Mouse (Mus musculus) ES-E14 (cell line): ENCODE results near the gene Igf2bp3.

Experiments used
- CHD2 ChIP-seq: IDR thresholded peaks from 2 replicates; pipeline ENCODE4 v1.6.1; 2014; ENCODE audit warnings: mild to moderate bottlenecking, low read depth, low read length, inconsistent platforms
- HCFC1 ChIP-seq: IDR thresholded peaks from 2 replicates; pipeline ENCODE4 v1.6.1; 2012; ENCODE audit warnings: low read length, inconsistent platforms, borderline replicate concordance; ENCODE audit not compliant: insufficient read depth
- ZC3H11A ChIP-seq: IDR thresholded peaks from 2 replicates; pipeline ENCODE4 v1.6.1; 2012; ENCODE audit warnings: low read depth, mild to moderate bottlenecking, inconsistent platforms, low read length, borderline replicate concordance
- ZNF384 ChIP-seq: IDR thresholded peaks from 2 replicates; pipeline ENCODE4 v1.6.1; 2012; ENCODE audit warnings: low read depth, low read length, inconsistent platforms

GRCm38 (mm10) chr6:49116241-49116640 lies 98.5 kb downstream of the Igf2bp3 start:
- TF ChIP-seq ZC3H11A (no peak), CHD2 (no peak), HCFC1 (no peak), ZNF384 (no peak)
